Comparison of ENCODE assay signal across 11 mouse cellular contexts in the genomic region with DNA sequence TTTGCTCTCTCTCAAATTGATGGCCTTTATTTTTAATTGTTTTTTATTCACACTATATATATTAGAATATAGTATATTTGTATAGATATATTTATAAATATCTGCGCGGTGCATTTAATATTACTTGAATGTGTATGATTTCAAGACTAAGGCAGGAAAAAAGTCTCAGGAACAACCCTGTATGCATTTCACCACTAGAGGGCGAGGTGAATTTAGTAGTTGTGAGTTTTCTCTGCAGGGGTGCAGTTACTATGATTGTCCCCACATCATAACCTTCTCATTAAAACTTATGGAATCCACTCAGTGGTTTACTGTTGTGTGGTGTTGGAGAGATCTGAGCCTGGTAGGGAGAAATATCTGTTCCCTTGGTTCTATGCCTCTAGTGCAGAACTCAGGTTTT. TPM values are rescaled to one million over a fixed set of nuclear protein-coding genes. Genes with fewer than 3 reads are reported as not detected.
DNase-seq lines count a peak whose midpoint lies in the region; ATAC-seq and TF ChIP-seq lines count a peak whose summit lies in the region.
"Had no signal": no experiment of that assay in that cellular context is flagged by ENCODE, and none has a peak within 500 bp of the region (broad histone marks: within the 10 kb centered on the region; RNA-seq: fewer than 3 reads in every experiment).

No protein-coding gene starts in this region.

- peak; percentile 7 for DNase-seq in heart, postnatal 0 days (ENCODE audit: low spot score)
- no peak for DNase-seq in heart, embryonic 10.5 days (ENCODE audit: low spot score)
- DNase-seq in lung, postnatal 0 days (ENCODE audit: low spot score): peak; percentile 18
- no peak for DNase-seq in lung, adult 2 months
- DNase-seq in brain, adult 2 months (ENCODE audit: low read depth, low spot score): peak; percentile 38
- DNase-seq in mesoderm, embryonic 11.5 days (ENCODE audit: low read depth, low spot score): peak; percentile 22
- DNase-seq in spleen, adult 12 weeks (ENCODE audit: low spot score): no peak

- TF ChIP-seq CTCF in heart, postnatal 0 days (IDR thresholded peaks at IDR 0.05; ENCODE audit: low read depth): peak; percentile 54
- peak; percentile 65 for TF ChIP-seq CTCF in lung, postnatal 0 days (IDR thresholded peaks at IDR 0.05)
- TF ChIP-seq CTCF in lung, adult 2 months (IDR thresholded peaks at IDR 0.05; ENCODE audit: insufficient read depth, low read length): no peak

- no peaks in the 10 kb centered on the region for H3K4me1 ChIP-seq in heart, postnatal 0 days (ENCODE audit: control insufficient read depth, insufficient read depth)
- no peaks in the 10 kb centered on the region for H3K4me1 ChIP-seq in heart, embryonic 10.5 days
- no peaks in the 10 kb centered on the region for H3K4me1 ChIP-seq in lung, postnatal 0 days (ENCODE audit: insufficient read depth, low read depth, low read length)
- no peaks in the 10 kb centered on the region for H3K4me1 ChIP-seq in lung, adult 2 months (ENCODE audit: control insufficient read depth, insufficient read depth, low read length)
- H3K4me1 ChIP-seq: limb, embryonic 12.5 days had no signal

- 37% methylated on average over 3 of the region's 3 CpGs for WGBS in heart, postnatal 0 days
- WGBS in heart, embryonic 10.5 days: 48% methylated on average over 3 of the region's 3 CpGs
- WGBS in lung, postnatal 0 days: 44% methylated on average over 3 of the region's 3 CpGs
- WGBS in lung, adult 2 months: 40% methylated on average over 3 of the region's 3 CpGs

- H3K4me2 ChIP-seq in heart, postnatal 0 days (ENCODE audit: low read depth, low read length): no peak overlapping the region
- H3K4me2 ChIP-seq in lung, postnatal 0 days (replicated peaks; ENCODE audit: low read depth, low read length): no peak overlapping the region
- H3K4me2 ChIP-seq: limb, embryonic 12.5 days had no signal

- no peak overlapping the region for H3K27ac ChIP-seq in heart, postnatal 0 days (ENCODE audit: low read depth)
- no peak overlapping the region for H3K27ac ChIP-seq in heart, embryonic 10.5 days
- no peak overlapping the region for H3K27ac ChIP-seq in lung, postnatal 0 days (ENCODE audit: low read length)
- H3K27ac ChIP-seq: limb, embryonic 12.5 days had no signal

- no peak for TF ChIP-seq EP300 in heart, postnatal 0 days (IDR thresholded peaks at IDR 0.05; ENCODE audit: low read depth)
- TF ChIP-seq EP300 in lung, postnatal 0 days (IDR thresholded peaks at IDR 0.05): no peak

- H3K36me3 ChIP-seq in heart, postnatal 0 days (replicated peaks; ENCODE audit: control insufficient read depth, insufficient read depth, low read length): no peaks in the 10 kb centered on the region
- no peaks in the 10 kb centered on the region for H3K36me3 ChIP-seq in heart, embryonic 10.5 days
- no peaks in the 10 kb centered on the region for H3K36me3 ChIP-seq in lung, postnatal 0 days (ENCODE audit: insufficient read depth, low read length)
- H3K36me3 ChIP-seq: limb, embryonic 12.5 days had no signal

- H3K4me3 ChIP-seq in heart, postnatal 0 days (ENCODE audit: low read depth, low read length): no peak overlapping the region
- H3K4me3 ChIP-seq in heart, embryonic 10.5 days: no peak overlapping the region
- no peak overlapping the region for H3K4me3 ChIP-seq in lung, postnatal 0 days (ENCODE audit: low read depth, low read length)
- no peak overlapping the region for H3K4me3 ChIP-seq in lung, adult 2 months (replicated peaks; ENCODE audit: extremely low read depth, low read depth, low read length)
- H3K4me3 ChIP-seq: limb, embryonic 12.5 days had no signal

- no peaks in the 10 kb centered on the region for H3K27me3 ChIP-seq in heart, postnatal 0 days (ENCODE audit: control insufficient read depth, insufficient read depth, low read length)
- H3K27me3 ChIP-seq in heart, embryonic 10.5 days (ENCODE audit: insufficient read depth, poor library complexity, severe bottlenecking): no peaks in the 10 kb centered on the region
- no peaks in the 10 kb centered on the region for H3K27me3 ChIP-seq in lung, postnatal 0 days (replicated peaks; ENCODE audit: insufficient read depth, low read length)
- H3K27me3 ChIP-seq: limb, embryonic 12.5 days had no signal

- H3K9me3 ChIP-seq in heart, postnatal 0 days (replicated peaks; ENCODE audit: control insufficient read depth, low read length): no peaks in the 10 kb centered on the region
- H3K9me3 ChIP-seq in heart, embryonic 10.5 days: no peaks in the 10 kb centered on the region
- H3K9me3 ChIP-seq in lung, postnatal 0 days (ENCODE audit: low read length): no peaks in the 10 kb centered on the region
- H3K9me3 ChIP-seq: limb, embryonic 12.5 days had no signal

- no peak for TF ChIP-seq POLR2A in lung, adult 2 months (IDR thresholded peaks at IDR 0.05; ENCODE audit: borderline replicate concordance, extremely low read depth, low read depth, low read length)

- no peak overlapping the region for H3K9ac ChIP-seq in heart, postnatal 0 days (replicated peaks; ENCODE audit: low read depth, low read length)
- no peak overlapping the region for H3K9ac ChIP-seq in lung, postnatal 0 days (replicated peaks; ENCODE audit: low read depth)
- H3K9ac ChIP-seq: limb, embryonic 12.5 days had no signal

- no peak for ATAC-seq in heart, postnatal 0 days (ENCODE audit: insufficient read depth, low read depth)
- no peak for ATAC-seq in lung, postnatal 0 days
- ATAC-seq in activated CD4-positive, CD25-positive, alpha-beta regulatory T cell, adult 4 months: no peak

RNA-seq across cellular contexts. Expression of a gene that starts 18.0 kb away (rescaled TPM):
- total RNA-seq in heart, postnatal 0 days (2014; rRNA removed; ENCODE audit: low replicate concordance): not detected in 2 replicates
- polyA plus RNA-seq in heart, postnatal 0 days (2015; fragmentation: Nextera tagmentation; extraction: Ambion mirVana): not detected in 2 replicates
- 0.30 and 0.75 TPM in 2 replicates for polyA plus RNA-seq in heart, embryonic 10.5 days (2016; fragmentation: Nextera tagmentation; extraction: Ambion mirVana)
- polyA plus RNA-seq in lung, postnatal 0 days (2015; fragmentation: Nextera tagmentation; extraction: Ambion mirVana): not detected in 2 replicates
- polyA plus RNA-seq in lung, adult 2 months (2012; rRNA removed): 0.25 and 0.37 TPM in 2 replicates
- not detected for polyA plus RNA-seq in activated CD4-positive, CD25-positive, alpha-beta regulatory T cell, adult 4 months (2017; shearing (Covaris generic))
- total RNA-seq: adrenal gland, postnatal 36 days had no signal
- polyA plus RNA-seq: limb, embryonic 12.5 days; neural tube, embryonic 14.5 days had no signal

RNA-seq across cellular contexts. Expression of a gene that starts 29.1 kb away (rescaled TPM):
- total RNA-seq in heart, postnatal 0 days (2014; rRNA removed; ENCODE audit: low replicate concordance): not detected in 2 replicates
- polyA plus RNA-seq in heart, postnatal 0 days (2015; fragmentation: Nextera tagmentation; extraction: Ambion mirVana): not detected in 2 replicates
- polyA plus RNA-seq in heart, embryonic 10.5 days (2016; fragmentation: Nextera tagmentation; extraction: Ambion mirVana): not detected in 2 replicates
- polyA plus RNA-seq in lung, postnatal 0 days (2015; fragmentation: Nextera tagmentation; extraction: Ambion mirVana): not detected in 2 replicates
- polyA plus RNA-seq in lung, adult 2 months (2012; rRNA removed): 1.7 TPM in 1 of 2 replicates, not detected in the other
- polyA plus RNA-seq in activated CD4-positive, CD25-positive, alpha-beta regulatory T cell, adult 4 months (2017; shearing (Covaris generic)): not detected
- polyA plus RNA-seq: limb, embryonic 12.5 days; neural tube, embryonic 14.5 days had no signal

Comparison
In these comparisons a context has a peak if more than half of its experiments do, and no peak if none do; other contexts are left out.
1. DNase-seq: peak in heart, postnatal 0 days (single experiment), lung, postnatal 0 days (single experiment), brain, adult 2 months (single experiment) and mesoderm, embryonic 11.5 days (single experiment); none in heart, embryonic 10.5 days (single experiment), lung, adult 2 months (single experiment) and spleen, adult 12 weeks (single experiment).